Mouse (Mus musculus): Measurements from ENCODE around the gene Teddm1b. TPM values are rescaled to one million over a fixed set of nuclear protein-coding genes. Genes with fewer than 3 reads are reported as not detected.
A peak's percentile ranks its signal among the peaks of the same experiment; 100 is the strongest.

The Teddm1b gene
- polyA plus RNA-seq, 1 experiment, result not detected

GRCm38 (mm10) chr1:153894979-153895378 lies 20.8 kb downstream of the Teddm1b start:
- H3K27ac ChIP-seq (replicated peaks; ENCODE audit: low read depth, low read length), result peak overlapping the region; percentile 80; the same call in 1 of the 2 replicates
- H3K4me1 ChIP-seq (ENCODE audit: control insufficient read depth, insufficient read depth, insufficient read length, low read length), result no peaks in the 10 kb centered on the region
- H3K4me3 ChIP-seq (ENCODE audit: insufficient read depth, low read depth, low read length), result no peak overlapping the region

GRCm38 (mm10) chr1:153897196-153897595 lies 23.1 kb downstream of the Teddm1b start:
- Histone ChIP-seq H3K4me1 (ENCODE audit: control insufficient read depth, insufficient read depth, insufficient read length, low read length) (no peaks in the 10 kb centered on the region), H3K27ac (replicated peaks; ENCODE audit: low read depth, low read length) (no peak overlapping the region), H3K4me3 (ENCODE audit: insufficient read depth, low read depth, low read length) (no peak overlapping the region)

- H3K4me3 ChIP-seq (ENCODE audit: insufficient read depth, low read depth, low read length), result peak overlapping the region; percentile 77
These were observed 25.0 kb downstream of the Teddm1b start for GRCm38 (mm10) chr1:153898989-153899730.

GRCm38 (mm10) chr1:153899731-153900380 lies 25.7 kb downstream of the Teddm1b start, which contains the start of the genes Glul and Teddm2:
TSS of gene Glul (plus strand) at chr1:153899944.
TSS of gene Teddm2 (minus strand) at chr1:153900228.
- peak within 1 kb of the TSS; percentile 62 for H3K27ac ChIP-seq (replicated peaks; ENCODE audit: low read depth, low read length)
- peak within 1 kb of the TSS; percentile 77 for H3K4me3 ChIP-seq (ENCODE audit: insufficient read depth, low read depth, low read length)
- peaks cover 7% of the 10 kb centered on the region for H3K4me1 ChIP-seq (ENCODE audit: control insufficient read depth, insufficient read depth, insufficient read length, low read length)

More at GRCm38 (mm10) chr1:153898989-153899730, 25.0 kb downstream of the Teddm1b start:
- H3K27ac ChIP-seq (replicated peaks; ENCODE audit: low read depth, low read length), result peak overlapping the region; percentile 57
- H3K4me1 ChIP-seq (ENCODE audit: control insufficient read depth, insufficient read depth, insufficient read length, low read length), result peaks cover 6% of the 10 kb centered on the region

GRCm38 (mm10) chr1:153900381-153900780 lies 26.2 kb downstream of the Teddm1b start:
- Histone ChIP-seq H3K4me3 (ENCODE audit: insufficient read depth, low read depth, low read length) (peak overlapping the region; percentile 77), H3K4me1 (ENCODE audit: control insufficient read depth, insufficient read depth, insufficient read length, low read length) (peaks cover 7% of the 10 kb centered on the region), H3K27ac (replicated peaks; ENCODE audit: low read depth, low read length) (peak overlapping the region; percentile 62)

GRCm38 (mm10) chr1:153900860-153901730 lies 26.9 kb downstream of the Teddm1b start:
- Histone ChIP-seq H3K27ac (replicated peaks; ENCODE audit: low read depth, low read length) (peak overlapping the region; percentile 62), H3K4me3 (ENCODE audit: insufficient read depth, low read depth, low read length) (peak overlapping the region; percentile 77), H3K4me1 (ENCODE audit: control insufficient read depth, insufficient read depth, insufficient read length, low read length) (peaks cover 7% of the 10 kb centered on the region)

- Histone ChIP-seq H3K27ac (replicated peaks; ENCODE audit: low read depth, low read length) (0 out of 2 replicates have a peak overlapping the region, but pooled peaks have one; percentile 21), H3K4me3 (ENCODE audit: insufficient read depth, low read depth, low read length) (peak overlapping the region; percentile 34), H3K4me1 (ENCODE audit: control insufficient read depth, insufficient read depth, insufficient read length, low read length) (peaks cover 7% of the 10 kb centered on the region)
These were observed 28.9 kb downstream of the Teddm1b start for GRCm38 (mm10) chr1:153903006-153903405.

- no peak overlapping the region for H3K27ac ChIP-seq (replicated peaks; ENCODE audit: low read depth, low read length)
- no peak overlapping the region for H3K4me3 ChIP-seq (ENCODE audit: insufficient read depth, low read depth, low read length)
- peaks cover 7% of the 10 kb centered on the region for H3K4me1 ChIP-seq (ENCODE audit: control insufficient read depth, insufficient read depth, insufficient read length, low read length)
These were observed 30.1 kb downstream of the Teddm1b start for GRCm38 (mm10) chr1:153904236-153904635.

- no peak overlapping the region for H3K4me3 ChIP-seq (ENCODE audit: insufficient read depth, low read depth, low read length)
- H3K4me1 ChIP-seq (ENCODE audit: control insufficient read depth, insufficient read depth, insufficient read length, low read length), result peaks cover 7% of the 10 kb centered on the region
- no peak overlapping the region for H3K27ac ChIP-seq (replicated peaks; ENCODE audit: low read depth, low read length)
These were observed 31.7 kb downstream of the Teddm1b start for GRCm38 (mm10) chr1:153905884-153906283.

GRCm38 (mm10) chr1:153908208-153908607 lies 34.1 kb downstream of the Teddm1b start:
- no peak overlapping the region for H3K27ac ChIP-seq (replicated peaks; ENCODE audit: low read depth, low read length)
- H3K4me1 ChIP-seq (ENCODE audit: control insufficient read depth, insufficient read depth, insufficient read length, low read length), result peaks cover 4% of the 10 kb centered on the region; the same call in 1 of the 2 replicates
- H3K4me3 ChIP-seq (ENCODE audit: insufficient read depth, low read depth, low read length), result no peak overlapping the region

GRCm38 (mm10) chr1:153908741-153909140 lies 34.6 kb downstream of the Teddm1b start:
- Histone ChIP-seq H3K27ac (replicated peaks; ENCODE audit: low read depth, low read length) (no peak overlapping the region), H3K4me1 (ENCODE audit: control insufficient read depth, insufficient read depth, insufficient read length, low read length) (peaks cover 5% of the 10 kb centered on the region), H3K4me3 (ENCODE audit: insufficient read depth, low read depth, low read length) (no peak overlapping the region)

GRCm38 (mm10) chr1:153909213-153909962 lies 35.2 kb downstream of the Teddm1b start:
- peaks cover 5% of the 10 kb centered on the region for H3K4me1 ChIP-seq (ENCODE audit: control insufficient read depth, insufficient read depth, insufficient read length, low read length)
- no peak overlapping the region for H3K27ac ChIP-seq (replicated peaks; ENCODE audit: low read depth, low read length)
- H3K4me3 ChIP-seq (ENCODE audit: insufficient read depth, low read depth, low read length), result no peak overlapping the region

- Histone ChIP-seq H3K4me3 (ENCODE audit: insufficient read depth, low read depth, low read length) (no peak overlapping the region), H3K4me1 (ENCODE audit: control insufficient read depth, insufficient read depth, insufficient read length, low read length) (peaks cover 5% of the 10 kb centered on the region), H3K27ac (replicated peaks; ENCODE audit: low read depth, low read length) (no peak overlapping the region; the same call in 1 of the 2 replicates)
These were observed 35.8 kb downstream of the Teddm1b start for GRCm38 (mm10) chr1:153909963-153910291.

- no peak overlapping the region; the same call in 1 of the 2 replicates for H3K27ac ChIP-seq (replicated peaks; ENCODE audit: low read depth, low read length)
These were observed 36.3 kb downstream of the Teddm1b start for GRCm38 (mm10) chr1:153910423-153910822.

More at GRCm38 (mm10) chr1:153910423-153910822, 36.3 kb downstream of the Teddm1b start:
- Histone ChIP-seq H3K4me1 (ENCODE audit: control insufficient read depth, insufficient read depth, insufficient read length, low read length) (peaks cover 5% of the 10 kb centered on the region), H3K4me3 (ENCODE audit: insufficient read depth, low read depth, low read length) (no peak overlapping the region)

All from brown adipose tissue, adult 24 weeks (tissue).